Mouse (Mus musculus): ENCODE data around the gene Gm21992.

GRCm38 (mm10) chr19:4720112-4720511, 91.3 kb downstream of the Gm21992 start:
- no peak for TF ChIP-seq CTCF (IDR thresholded peaks at IDR 0.05; ENCODE audit: borderline replicate concordance, insufficient read depth, low read length)
- no peak for TF ChIP-seq POLR2A (IDR thresholded peaks at IDR 0.05; ENCODE audit: low read depth, low read length)

All from embryonic fibroblast, embryonic 13.5 days (primary cell).